Mouse (Mus musculus) limb, embryonic 12.5 days (tissue): Measurements from ENCODE around the gene Slc35a2. TPM values are rescaled to one million over a fixed set of nuclear protein-coding genes. Genes with fewer than 3 reads are reported as not detected.
A peak's percentile ranks its signal among the peaks of the same experiment; 100 is the strongest.
"Not testable (repeated sequence)": the region's sequence is repeated elsewhere in the genome, so short reads cannot be mapped to it uniquely, and the experiment has no call there.

Experiments
- ATAC-seq: fragments of 200-750 bp; cut with Nextera tagmentation; 2 replicates; pipeline ENCODE4 v1.8.0; 2017; ENCODE audit warnings: low read depth, moderate TSS enrichment; ENCODE audit not compliant: insufficient number of reproducible peaks, insufficient read depth, low FRiP score, low TSS enrichment
- H3K27ac ChIP-seq: fragments of 300-500 bp; sonication (generic); 2 replicates; pipeline ENCODE4 v1.5.1; 2016; ENCODE audit warnings: mild to moderate bottlenecking, moderate library complexity
- H3K27me3 ChIP-seq: fragments of 300-500 bp; sonication (generic); 2 replicates; pipeline ENCODE4 v1.6.1; 2016; ENCODE audit warnings: mild to moderate bottlenecking, moderate library complexity
- H3K36me3 ChIP-seq: fragments of 300-500 bp; sonication (generic); 2 replicates; pipeline ENCODE4 v1.6.1; 2016; ENCODE audit warnings: mild to moderate bottlenecking, moderate library complexity
- H3K4me1 ChIP-seq: fragments of 300-500 bp; sonication (generic); replicated peaks from 2 replicates; pipeline ENCODE4 v1.6.1; 2016
- H3K4me2 ChIP-seq: fragments of 300-500 bp; sonication (generic); 2 replicates; pipeline ENCODE4 v1.6.1; 2016; ENCODE audit warnings: mild to moderate bottlenecking, moderate library complexity
- H3K4me3 ChIP-seq: fragments of 300-500 bp; sonication (generic); replicated peaks from 2 replicates; pipeline ENCODE4 v1.5.1; 2016; ENCODE audit warnings: mild to moderate bottlenecking
- H3K9ac ChIP-seq: fragments of 300-500 bp; sonication (generic); replicated peaks from 2 replicates; pipeline ENCODE4 v1.6.1; 2016; ENCODE audit warnings: mild to moderate bottlenecking, moderate library complexity
- H3K9me3 ChIP-seq: fragments of 300-500 bp; sonication (generic); 2 replicates; pipeline ENCODE4 v1.6.1; 2016; ENCODE audit warnings: mild to moderate bottlenecking, moderate library complexity
- WGBS: fragments of 180-500 bp; shearing (Covaris S2); methylation state at CpG from one replicate; pipeline ENCODE4 v1.1.7; 2016; 5-methylcytosine and 5-hydroxymethylcytosine counted together
- polyA plus RNA-seq: library from polyadenylated mRNA; unstranded; fragments of >200 nt; fragmentation: Nextera tagmentation; extraction: Ambion mirVana; gene quantifications from 2 replicates; pipeline ENCODE4 v1.2.1, GENCODE M21; 2016

Gene Slc35a2
- polyA plus RNA-seq, 1 experiment from 2014 or later, result 30.8 TPM

DNA sequence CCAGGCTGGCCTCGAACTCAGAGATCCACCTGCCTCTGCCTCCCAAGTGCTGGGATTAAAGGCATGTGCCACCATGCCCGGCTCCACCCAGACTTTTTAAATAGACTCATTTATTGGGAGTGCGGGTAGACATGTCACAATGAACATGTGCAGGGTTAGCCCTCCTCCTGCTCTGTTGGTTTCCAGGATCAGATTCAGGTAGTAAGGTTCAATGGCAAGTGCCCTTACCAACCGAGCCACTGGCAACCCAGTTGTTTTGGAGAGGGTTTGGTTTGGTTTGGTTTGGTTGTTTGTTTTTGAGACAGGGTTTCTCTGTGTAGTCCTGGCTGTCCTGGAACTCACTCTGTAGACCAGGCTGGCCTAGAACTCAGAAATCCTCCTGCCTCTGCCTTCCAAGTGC lies 25.4 kb downstream of the Slc35a2 start, which contains the start of gene Gm10490:
TSS of gene Gm10490 (plus strand) at position 301 of the 400 bp plus-strand sequence.
- not testable (repeated sequence) for H3K9me3 ChIP-seq, H3K27ac ChIP-seq, H3K4me1 ChIP-seq, H3K4me3 ChIP-seq, H3K4me2 ChIP-seq, H3K27me3 ChIP-seq, H3K9ac ChIP-seq, ATAC-seq
- 93% methylated on average over 4 of the region's 4 CpGs for WGBS
- H3K36me3 ChIP-seq, result peaks cover 24% of the 10 kb centered on the region

GRCm38 (mm10) chrX:7910473-7910872 lies 26.6 kb downstream of the Slc35a2 start:
- ATAC-seq, result no peak
- no peaks in the 10 kb centered on the region for H3K4me1 ChIP-seq
- H3K27ac ChIP-seq, result no peak overlapping the region
- H3K4me3 ChIP-seq, result no peak overlapping the region
- no peaks in the 10 kb centered on the region for H3K9me3 ChIP-seq
- H3K9ac ChIP-seq, result no peak overlapping the region
- H3K27me3 ChIP-seq, result no peaks in the 10 kb centered on the region
- WGBS, result 60% methylated on average over 6 of the region's 6 CpGs
- no peak overlapping the region for H3K4me2 ChIP-seq
- peaks cover 16% of the 10 kb centered on the region for H3K36me3 ChIP-seq

GRCm38 (mm10) chrX:7915669-7916068 lies 31.8 kb downstream of the Slc35a2 start:
- H3K36me3 ChIP-seq, H3K9ac ChIP-seq, H3K9me3 ChIP-seq, H3K4me2 ChIP-seq, H3K27ac ChIP-seq, H3K4me3 ChIP-seq, H3K4me1 ChIP-seq, ATAC-seq: not testable (repeated sequence)
- H3K27me3 ChIP-seq, result peaks cover 24% of the 10 kb centered on the region
- WGBS, result 21% methylated on average over 3 of the region's 3 CpGs

GRCm38 (mm10) chrX:7917960-7918359 lies 34.1 kb downstream of the Slc35a2 start:
- not testable (repeated sequence) for H3K4me2 ChIP-seq, H3K9ac ChIP-seq, H3K27ac ChIP-seq, H3K36me3 ChIP-seq, ATAC-seq, H3K4me3 ChIP-seq, H3K9me3 ChIP-seq, H3K4me1 ChIP-seq
- 69% methylated on average over 6 of the region's 6 CpGs for WGBS
- peaks cover 47% of the 10 kb centered on the region for H3K27me3 ChIP-seq

GRCm38 (mm10) chrX:7919601-7920383 lies 36.0 kb downstream of the Slc35a2 start, which contains the start of gene Pcsk1n:
TSS of gene Pcsk1n (plus strand) at chrX:7919822.
- Histone ChIP-seq H3K9ac (0 out of 2 replicates have a peak within 1 kb of the TSS, but pooled peaks have one; percentile 12), H3K4me3 (peak within 1 kb of the TSS; percentile 30), H3K36me3 (no peaks in the 10 kb centered on the region), H3K4me2 (peak within 1 kb of the TSS; percentile 56), H3K4me1 (0 out of 2 replicates have a peak, but pooled peaks cover 3% of the 10 kb centered on the region), H3K9me3 (no peaks in the 10 kb centered on the region), H3K27ac (no peak within 1 kb of the TSS), H3K27me3 (peaks cover 64% of the 10 kb centered on the region)
- no peak for ATAC-seq
- 16% methylated on average over 28 of the region's 40 CpGs for WGBS

DNA sequence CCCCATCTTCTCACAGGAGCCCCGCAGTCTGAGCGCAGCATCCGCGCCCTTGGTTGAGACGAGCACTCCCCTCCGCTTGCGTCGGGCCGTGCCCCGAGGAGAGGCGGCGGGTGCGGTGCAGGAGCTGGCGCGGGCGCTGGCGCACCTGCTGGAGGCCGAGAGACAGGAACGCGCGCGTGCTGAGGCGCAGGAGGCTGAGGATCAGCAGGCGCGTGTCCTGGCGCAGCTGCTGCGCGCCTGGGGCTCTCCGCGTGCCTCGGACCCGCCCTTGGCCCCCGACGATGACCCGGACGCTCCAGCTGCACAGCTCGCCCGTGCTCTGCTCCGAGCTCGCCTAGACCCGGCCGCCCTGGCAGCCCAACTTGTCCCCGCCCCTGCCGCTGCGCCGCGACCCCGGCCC lies 38.2 kb downstream of the Slc35a2 start:
- 0 out of 2 replicates have a peak, but pooled peaks cover 3% of the 10 kb centered on the region for H3K4me1 ChIP-seq
- H3K4me2 ChIP-seq, result peak overlapping the region; percentile 47
- H3K27ac ChIP-seq, result no peak overlapping the region
- H3K9ac ChIP-seq, result no peak overlapping the region
- H3K27me3 ChIP-seq, result peaks cover 82% of the 10 kb centered on the region
- H3K4me3 ChIP-seq, result peak overlapping the region; percentile 27
- 11% methylated on average over 31 of the region's 48 CpGs for WGBS
- no peaks in the 10 kb centered on the region for H3K9me3 ChIP-seq
- ATAC-seq, result no peak
- no peaks in the 10 kb centered on the region for H3K36me3 ChIP-seq

DNA sequence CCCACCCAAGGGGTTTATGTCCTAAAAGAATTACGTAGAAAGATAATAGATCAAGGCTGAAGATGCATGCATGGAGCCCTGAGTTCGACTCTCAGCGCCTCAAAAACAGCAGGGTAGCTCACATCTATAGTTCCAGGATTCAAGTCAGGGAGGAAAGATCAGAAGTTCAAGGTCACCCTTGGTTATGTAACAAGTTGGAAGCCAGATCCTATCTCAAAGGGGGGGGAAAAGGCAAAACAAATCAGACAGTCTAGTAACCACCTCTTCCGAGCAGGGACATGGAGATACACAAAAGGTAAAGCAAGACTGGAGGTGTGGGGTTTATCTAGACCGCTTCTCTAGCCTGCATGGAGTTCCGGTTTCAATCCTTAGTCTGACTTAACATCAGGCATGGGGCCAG lies 42.4 kb downstream of the Slc35a2 start:
- Histone ChIP-seq H3K4me1 (0 out of 2 replicates have a peak, but pooled peaks cover 3% of the 10 kb centered on the region), H3K27me3 (peaks cover 80% of the 10 kb centered on the region), H3K27ac (no peak overlapping the region), H3K9me3 (peaks cover 6% of the 10 kb centered on the region; the same call in 1 of the 2 replicates), H3K36me3 (peaks cover 18% of the 10 kb centered on the region), H3K4me2 (no peak overlapping the region), H3K4me3 (no peak overlapping the region), H3K9ac (no peak overlapping the region)
- WGBS, result 65% methylated on average over 6 of the region's 6 CpGs
- ATAC-seq, result no peak

DNA sequence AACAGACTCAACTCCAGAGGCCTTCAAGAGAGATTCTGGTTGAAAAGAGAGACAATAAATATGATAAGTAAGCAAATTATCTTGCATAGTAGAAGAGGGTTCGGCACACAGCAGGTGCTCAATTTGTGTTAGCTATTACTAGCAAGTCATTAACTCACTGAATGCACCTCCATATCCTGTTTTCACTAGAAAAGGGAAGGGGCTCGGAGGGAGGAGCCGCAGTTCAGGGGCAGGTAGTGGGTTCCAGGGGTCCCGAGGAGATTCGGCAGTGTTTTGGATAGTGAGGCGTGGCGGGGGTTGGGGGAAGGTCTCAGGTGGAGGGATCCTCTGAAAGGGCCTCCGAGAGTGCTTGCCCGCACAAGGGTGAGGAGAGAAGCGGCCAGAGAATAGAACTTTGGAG lies 43.3 kb downstream of the Slc35a2 start:
- Histone ChIP-seq H3K27ac (no peak overlapping the region), H3K9ac (no peak overlapping the region), H3K4me2 (no peak overlapping the region), H3K4me1 (0 out of 2 replicates have a peak, but pooled peaks cover 3% of the 10 kb centered on the region), H3K9me3 (peaks cover 6% of the 10 kb centered on the region; the same call in 1 of the 2 replicates), H3K27me3 (peaks cover 71% of the 10 kb centered on the region), H3K4me3 (no peak overlapping the region), H3K36me3 (peaks cover 27% of the 10 kb centered on the region)
- ATAC-seq, result no peak
- WGBS, result 19% methylated on average over 10 of the region's 10 CpGs

- H3K4me1 ChIP-seq, result no peaks in the 10 kb centered on the region
- H3K27me3 ChIP-seq, result peaks cover 59% of the 10 kb centered on the region
- H3K36me3 ChIP-seq, result peaks cover 35% of the 10 kb centered on the region
- 14% methylated on average over 15 of the region's 19 CpGs for WGBS
- H3K4me2 ChIP-seq, result no peak within 1 kb of the TSS
- no peak within 1 kb of the TSS for H3K9ac ChIP-seq
- no peak for ATAC-seq
- no peak within 1 kb of the TSS for H3K4me3 ChIP-seq
- H3K27ac ChIP-seq, result no peak within 1 kb of the TSS
- peaks cover 6% of the 10 kb centered on the region; the same call in 1 of the 2 replicates for H3K9me3 ChIP-seq
Observed at GRCm38 (mm10) chrX:7928270-7928790, 44.5 kb downstream of the Slc35a2 start, which contains the start of gene Eras. TSS of gene Eras (minus strand) at chrX:7928607.

DNA sequence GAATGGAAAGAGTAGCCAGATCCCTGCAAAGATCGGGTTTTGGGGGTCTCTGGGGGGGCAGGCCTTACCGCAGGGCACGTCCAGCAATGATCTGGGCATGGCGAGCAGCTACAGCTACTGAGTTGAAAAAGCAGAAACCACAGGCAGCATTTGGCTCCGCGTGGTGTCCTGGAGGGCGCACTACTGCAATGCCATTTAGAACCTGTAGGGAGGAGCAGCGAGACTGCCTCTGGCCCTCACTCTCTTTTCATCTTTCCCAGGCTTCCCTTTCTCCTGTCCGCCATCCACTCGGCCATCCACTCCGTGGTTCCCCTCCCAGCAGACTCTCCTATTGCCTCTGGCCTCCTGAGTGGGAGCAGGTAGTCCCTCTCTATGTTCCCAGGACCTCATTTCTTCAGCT lies 53.0 kb downstream of the Slc35a2 start:
- no peak overlapping the region for H3K27ac ChIP-seq
- no peak overlapping the region for H3K4me2 ChIP-seq
- no peaks in the 10 kb centered on the region for H3K27me3 ChIP-seq
- no peak for ATAC-seq
- peaks cover 52% of the 10 kb centered on the region for H3K36me3 ChIP-seq
- H3K9me3 ChIP-seq, result no peaks in the 10 kb centered on the region
- WGBS, result 39% methylated on average over 10 of the region's 11 CpGs
- no peaks in the 10 kb centered on the region for H3K4me1 ChIP-seq
- H3K4me3 ChIP-seq, result no peak overlapping the region
- no peak overlapping the region for H3K9ac ChIP-seq

DNA sequence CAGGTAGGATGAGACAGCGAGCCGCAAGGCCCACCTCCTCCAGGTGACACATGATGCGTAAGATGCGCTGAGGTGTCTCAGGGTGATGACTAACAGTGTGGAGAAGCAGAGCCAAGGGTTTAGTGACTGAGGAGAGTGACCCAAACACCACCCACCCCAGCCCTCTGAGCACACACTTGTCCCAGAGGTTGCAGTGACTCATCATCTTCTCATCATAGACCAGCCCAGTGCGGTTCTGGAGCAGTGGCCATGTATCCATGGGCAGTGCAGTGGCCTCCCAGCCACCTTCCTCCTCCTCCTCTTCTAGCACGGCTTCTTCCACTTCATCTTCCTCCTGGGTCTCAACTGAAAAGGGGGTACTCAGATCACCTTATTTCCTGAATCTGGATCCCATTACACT lies 53.8 kb downstream of the Slc35a2 start:
- no peaks in the 10 kb centered on the region for H3K4me1 ChIP-seq
- H3K36me3 ChIP-seq, result peaks cover 46% of the 10 kb centered on the region
- H3K27me3 ChIP-seq, result no peaks in the 10 kb centered on the region
- 95% methylated on average over 6 of the region's 6 CpGs for WGBS
- H3K27ac ChIP-seq, result no peak overlapping the region
- no peaks in the 10 kb centered on the region for H3K9me3 ChIP-seq
- no peak overlapping the region for H3K4me2 ChIP-seq
- ATAC-seq, result no peak
- no peak overlapping the region for H3K9ac ChIP-seq
- no peak overlapping the region for H3K4me3 ChIP-seq
